Mouse (Mus musculus): ENCODE data around the gene Uqcc3. TPM values are rescaled to one million over a fixed set of nuclear protein-coding genes. Genes with fewer than 3 reads are reported as not detected.
"Not testable (repeated sequence)": the region's sequence is repeated elsewhere in the genome, so short reads cannot be mapped to it uniquely, and the experiment has no call there.

Gene Uqcc3
- total and polyA plus RNA-seq, 3 experiments: 43.7 to 56.5 (median 49.9) TPM

GRCm38 (mm10) chr19:8839908-8840791 lies 40.6 kb downstream of the Uqcc3 start:
- peak overlapping the region; percentile 69 for H3K9ac ChIP-seq (ENCODE audit: low read depth, low read length)
- H3K4me1 ChIP-seq (ENCODE audit: control insufficient read depth, insufficient read depth, low read length): peaks cover 7% of the 10 kb centered on the region; the same call in 1 of the 2 replicates
- H3K79me2 ChIP-seq (replicated peaks; ENCODE audit: control insufficient read depth, insufficient read depth, low read length): no peaks in the 10 kb centered on the region
- 30% methylated on average over 29 of the region's 29 CpGs for WGBS
- TF ChIP-seq CTCF (IDR thresholded peaks at IDR 0.05): no peak
- TF ChIP-seq POLR2A (IDR thresholded peaks at IDR 0.05; ENCODE audit: insufficient read depth, low read depth, low read length): peak; percentile 72
- TF ChIP-seq EP300 (IDR thresholded peaks at IDR 0.05; ENCODE audit: insufficient read depth, low read depth, low read length): 0 out of 2 replicates have a peak, but pooled peaks have one; percentile 6
- intact Hi-C loops (cut with DNase I): no loop called here
- peak overlapping the region; percentile 59 for H3K27ac ChIP-seq
- peak; percentile 81 to 85 for DNase-seq
- no peaks in the 10 kb centered on the region for H3K27me3 ChIP-seq (ENCODE audit: control insufficient read depth, insufficient read depth, low read length)
- peak overlapping the region; percentile 53 for H3K4me3 ChIP-seq
- H3K36me3 ChIP-seq (ENCODE audit: control insufficient read depth, insufficient read depth, low read length): no peaks in the 10 kb centered on the region

- intact Hi-C loops (cut with DNase I): no loop called here
- no peak for DNase-seq
- WGBS: 87% methylated on average over 11 of the region's 11 CpGs
These were observed 41.4 kb downstream of the Uqcc3 start, which contains the start of gene Gng3 for GRCm38 (mm10) chr19:8839103-8839907. Gene Gng3 (minus strand): TSS chr19:8839194.

GRCm38 (mm10) chr19:8838041-8838730 lies 42.5 kb downstream of the Uqcc3 start:
- H3K9ac ChIP-seq (ENCODE audit: low read depth, low read length): peak overlapping the region; percentile 76
- peak overlapping the region; percentile 61 for H3K4me3 ChIP-seq
- DNase-seq: peak in 1 of 2 experiments; percentile 52
- no peaks in the 10 kb centered on the region for H3K36me3 ChIP-seq (ENCODE audit: control insufficient read depth, insufficient read depth, low read length)
- peak overlapping the region; percentile 83 for H3K27ac ChIP-seq
- intact Hi-C loops (cut with DNase I): no loop called here
- H3K27me3 ChIP-seq (ENCODE audit: control insufficient read depth, insufficient read depth, low read length): no peaks in the 10 kb centered on the region
- 22% methylated on average over 15 of the region's 15 CpGs for whole genome bisulfite sequencing
- no peaks in the 10 kb centered on the region for H3K79me2 ChIP-seq (replicated peaks; ENCODE audit: control insufficient read depth, insufficient read depth, low read length)
- H3K4me1 ChIP-seq (ENCODE audit: control insufficient read depth, insufficient read depth, low read length): peaks cover 5% of the 10 kb centered on the region; the same call in 1 of the 2 replicates
- no peak for TF ChIP-seq EP300 (IDR thresholded peaks at IDR 0.05; ENCODE audit: insufficient read depth, low read depth, low read length)
- no peak for TF ChIP-seq CTCF (IDR thresholded peaks at IDR 0.05)
- TF ChIP-seq POLR2A (IDR thresholded peaks at IDR 0.05; ENCODE audit: insufficient read depth, low read depth, low read length): no peak

More at GRCm38 (mm10) chr19:8839103-8839907, 41.4 kb downstream of the Uqcc3 start, which contains the start of gene Gng3:
- peak within 1 kb of the TSS; percentile 18 for H3K9ac ChIP-seq (ENCODE audit: low read depth, low read length)
- no peaks in the 10 kb centered on the region for H3K36me3 ChIP-seq (ENCODE audit: control insufficient read depth, insufficient read depth, low read length)
- no peaks in the 10 kb centered on the region for H3K79me2 ChIP-seq (replicated peaks; ENCODE audit: control insufficient read depth, insufficient read depth, low read length)
- H3K4me3 ChIP-seq: peak within 1 kb of the TSS; percentile 61
- H3K27ac ChIP-seq: peak within 1 kb of the TSS; percentile 83
- TF ChIP-seq POLR2A (IDR thresholded peaks at IDR 0.05; ENCODE audit: insufficient read depth, low read depth, low read length) (no peak), EP300 (IDR thresholded peaks at IDR 0.05; ENCODE audit: insufficient read depth, low read depth, low read length) (no peak), CTCF (IDR thresholded peaks at IDR 0.05) (no peak)
- no peaks in the 10 kb centered on the region for H3K27me3 ChIP-seq (ENCODE audit: control insufficient read depth, insufficient read depth, low read length)
- peaks cover 5% of the 10 kb centered on the region; the same call in 1 of the 2 replicates for H3K4me1 ChIP-seq (ENCODE audit: control insufficient read depth, insufficient read depth, low read length)

- TF ChIP-seq CTCF (IDR thresholded peaks at IDR 0.05): peak; percentile 88
- TF ChIP-seq POLR2A (IDR thresholded peaks at IDR 0.05; ENCODE audit: insufficient read depth, low read depth, low read length): no peak; the same call in none of the 2 replicates
- TF ChIP-seq EP300 (IDR thresholded peaks at IDR 0.05; ENCODE audit: insufficient read depth, low read depth, low read length): peak; percentile 54; the same call in 1 of the 2 replicates
- no peaks in the 10 kb centered on the region; the same call in 1 of the 2 replicates for H3K36me3 ChIP-seq (ENCODE audit: control insufficient read depth, insufficient read depth, low read length)
- intact Hi-C loops (cut with DNase I): loop anchor here (2.0 kb wide), 1 partner anchor 15 kb away; no protein-coding TSS in a partner anchor
- H3K27ac ChIP-seq: peak within 1 kb of the TSS; percentile 83
- H3K4me3 ChIP-seq: peak within 1 kb of the TSS; percentile 61
- H3K27me3 ChIP-seq (ENCODE audit: control insufficient read depth, insufficient read depth, low read length): no peaks in the 10 kb centered on the region
- H3K9ac ChIP-seq (ENCODE audit: low read depth, low read length): peak within 1 kb of the TSS; percentile 76
- no peaks in the 10 kb centered on the region for H3K79me2 ChIP-seq (replicated peaks; ENCODE audit: control insufficient read depth, insufficient read depth, low read length)
- DNase-seq: peak; percentile 85 to 88
- WGBS: under 1% methylated on average over 38 of the region's 38 CpGs
- H3K4me1 ChIP-seq (ENCODE audit: control insufficient read depth, insufficient read depth, low read length): peaks cover 5% of the 10 kb centered on the region; the same call in 1 of the 2 replicates
These were observed 43.4 kb downstream of the Uqcc3 start, which contains the start of gene Bscl2 for GRCm38 (mm10) chr19:8837251-8837791. Gene Bscl2 (plus strand): TSS chr19:8837467.

- H3K4me1 ChIP-seq (ENCODE audit: control insufficient read depth, insufficient read depth, low read length); H3K27ac ChIP-seq; H3K79me2 ChIP-seq (replicated peaks; ENCODE audit: control insufficient read depth, insufficient read depth, low read length); H3K9ac ChIP-seq (ENCODE audit: low read depth, low read length); DNase-seq; H3K4me3 ChIP-seq; H3K36me3 ChIP-seq (ENCODE audit: control insufficient read depth, insufficient read depth, low read length); H3K27me3 ChIP-seq (ENCODE audit: control insufficient read depth, insufficient read depth, low read length): not testable (repeated sequence)
- intact Hi-C loops (cut with DNase I): loop anchor here (2.0 kb wide), 1 partner anchor 14 kb away; no protein-coding TSS in a partner anchor
- 97% methylated on average over 10 of the region's 10 CpGs for WGBS
These were observed 44.4 kb downstream of the Uqcc3 start for GRCm38 (mm10) chr19:8836327-8836726.

Data from heart, adult 2 months (tissue).